Mouse (Mus musculus): ENCODE data around the gene Ypel2. TPM values are rescaled to one million over a fixed set of nuclear protein-coding genes. Genes with fewer than 3 reads are reported as not detected.

Gene Ypel2
- polyA plus RNA-seq, 1 experiment from 2014 or later = 10.6 TPM

DNA sequence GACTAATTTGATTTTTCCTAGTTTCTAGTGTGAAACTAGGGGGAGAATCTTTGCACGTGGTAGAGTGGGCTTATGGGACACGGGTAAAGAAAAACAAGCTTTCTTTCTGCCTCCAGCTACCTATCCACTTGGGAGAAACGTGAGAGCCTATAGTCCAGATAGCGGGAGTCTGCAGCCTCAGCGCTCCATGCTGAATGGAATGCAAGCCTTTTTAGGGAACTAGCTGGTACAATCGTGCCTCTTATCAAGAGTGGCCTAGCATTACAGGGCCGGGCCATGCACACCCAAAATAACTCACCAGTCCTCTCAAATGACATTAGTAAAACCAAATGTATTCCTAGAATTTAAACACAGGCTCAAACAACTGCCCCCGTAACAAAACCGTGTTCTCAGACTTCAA is 98.4 kb downstream of the Ypel2 start:
- 32% methylated on average over 9 of the region's 9 CpGs for WGBS
- Histone ChIP-seq H3K4me3 (replicated peaks; ENCODE audit: low read depth, low read length) (no peak overlapping the region), H3K4me2 (ENCODE audit: low read length) (no peak overlapping the region), H3K9ac (ENCODE audit: low read depth, low read length) (no peak overlapping the region), H3K9me3 (replicated peaks; ENCODE audit: low read length) (no peaks in the 10 kb centered on the region), H3K27ac (no peak overlapping the region), H3K36me3 (ENCODE audit: insufficient read depth, low read length) (no peaks in the 10 kb centered on the region), H3K27me3 (ENCODE audit: insufficient read depth, low read length) (no peaks in the 10 kb centered on the region), H3K4me1 (replicated peaks; ENCODE audit: insufficient read depth, low read length) (peaks cover 10% of the 10 kb centered on the region)
- no peak for TF ChIP-seq CTCF (IDR thresholded peaks at IDR 0.05; ENCODE audit: low read depth)
- ATAC-seq (replicated peaks; ENCODE audit: low FRiP score, low read depth) = no peak
- DNase-seq (ENCODE audit: low spot score) = no peak

GRCm38 (mm10) chr11:86894171-86894577 is 99.3 kb downstream of the Ypel2 start:
- WGBS = 4% methylated on average over 19 of the region's 19 CpGs
- TF ChIP-seq CTCF (IDR thresholded peaks at IDR 0.05; ENCODE audit: low read depth) = peak; percentile 95
- Histone ChIP-seq H3K4me3 (replicated peaks; ENCODE audit: low read depth, low read length) (no peak overlapping the region), H3K4me1 (replicated peaks; ENCODE audit: insufficient read depth, low read length) (peaks cover 10% of the 10 kb centered on the region), H3K27ac (no peak overlapping the region), H3K9me3 (replicated peaks; ENCODE audit: low read length) (no peaks in the 10 kb centered on the region), H3K4me2 (ENCODE audit: low read length) (peak overlapping the region; percentile 56), H3K27me3 (ENCODE audit: insufficient read depth, low read length) (no peaks in the 10 kb centered on the region), H3K9ac (ENCODE audit: low read depth, low read length) (no peak overlapping the region), H3K36me3 (ENCODE audit: insufficient read depth, low read length) (no peaks in the 10 kb centered on the region)
- ATAC-seq (replicated peaks; ENCODE audit: low FRiP score, low read depth) (peak; percentile 74; the same call in 1 of the 2 replicates), DNase-seq (ENCODE audit: low spot score) (peak; percentile 92)

GRCm38 (mm10) chr11:86892996-86893670 is 100.4 kb downstream of the Ypel2 start:
- H3K9me3 ChIP-seq (replicated peaks; ENCODE audit: low read length) = no peaks in the 10 kb centered on the region
- H3K27me3 ChIP-seq (ENCODE audit: insufficient read depth, low read length) = no peaks in the 10 kb centered on the region
- 70% methylated on average over 15 of the region's 15 CpGs for WGBS
- ATAC-seq (replicated peaks; ENCODE audit: low FRiP score, low read depth) (no peak), DNase-seq (ENCODE audit: low spot score) (no peak)
- H3K4me2 ChIP-seq (ENCODE audit: low read length) = no peak overlapping the region
- H3K27ac ChIP-seq = 0 out of 2 replicates have a peak overlapping the region, but pooled peaks have one; percentile 19
- H3K9ac ChIP-seq (ENCODE audit: low read depth, low read length) = no peak overlapping the region
- no peak for TF ChIP-seq CTCF (IDR thresholded peaks at IDR 0.05; ENCODE audit: low read depth)
- H3K4me3 ChIP-seq (replicated peaks; ENCODE audit: low read depth, low read length) = no peak overlapping the region
- no peaks in the 10 kb centered on the region for H3K36me3 ChIP-seq (ENCODE audit: insufficient read depth, low read length)
- peaks cover 4% of the 10 kb centered on the region; the same call in 1 of the 2 replicates for H3K4me1 ChIP-seq (replicated peaks; ENCODE audit: insufficient read depth, low read length)

Other genes with a start within 250 kb of the Ypel2 start
- 113 and 120 TPM in 2 replicates for gene Cltc, start 236.1 kb downstream of the Ypel2 start, polyA plus RNA-seq (2015; fragmentation: Nextera tagmentation; extraction: Ambion mirVana)
- gene Dhx40, start 186.0 kb downstream of the Ypel2 start, polyA plus RNA-seq (2015; fragmentation: Nextera tagmentation; extraction: Ambion mirVana) = 30.7 and 33.3 TPM in 2 replicates
- gene Gdpd1, start 80.4 kb upstream of the Ypel2 start, polyA plus RNA-seq (2015; fragmentation: Nextera tagmentation; extraction: Ambion mirVana) = 22.3 and 24.4 TPM in 2 replicates
- gene Smg8, start 93.1 kb upstream of the Ypel2 start, polyA plus RNA-seq (2015; fragmentation: Nextera tagmentation; extraction: Ambion mirVana) = 12.6 and 13.2 TPM in 2 replicates
- 3.7 and 4.0 TPM in 2 replicates for gene Prr11, start 115.0 kb upstream of the Ypel2 start, polyA plus RNA-seq (2015; fragmentation: Nextera tagmentation; extraction: Ambion mirVana)
- gene Ska2, start 115.5 kb upstream of the Ypel2 start, polyA plus RNA-seq (2015; fragmentation: Nextera tagmentation; extraction: Ambion mirVana) = 31.0 and 34.7 TPM in 2 replicates
- 19.8 and 22.3 TPM in 2 replicates for gene Trim37, start 133.4 kb upstream of the Ypel2 start, polyA plus RNA-seq (2015; fragmentation: Nextera tagmentation; extraction: Ambion mirVana)